Mouse (Mus musculus): ENCODE data around the gene Col26a1. TPM values are rescaled to one million over a fixed set of nuclear protein-coding genes. Genes with fewer than 3 reads are reported as not detected.
A peak's percentile ranks its signal among the peaks of the same experiment; 100 is the strongest.

Gene Col26a1
- polyA plus RNA-seq, 1 experiment: 0.02 TPM

DNA sequence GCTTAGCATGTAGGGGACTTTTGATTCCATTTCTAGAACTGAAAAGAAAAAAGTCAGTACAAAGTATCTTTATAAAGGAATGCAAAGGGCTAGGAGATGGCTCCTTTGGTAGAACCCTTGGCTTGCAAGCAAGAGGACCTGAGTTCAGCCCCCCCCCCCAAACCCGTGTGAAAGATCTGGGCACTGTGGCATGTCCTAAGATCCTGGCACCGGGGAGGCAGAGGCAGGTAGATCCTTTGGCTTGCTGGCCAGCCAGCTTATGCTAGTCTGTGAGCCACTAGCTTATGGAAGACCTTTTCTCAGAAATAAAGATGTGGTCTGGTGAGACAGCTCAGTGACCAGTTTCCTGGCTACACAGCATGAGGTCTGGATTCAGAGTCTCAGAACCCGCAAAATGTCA, 31.2 kb upstream of the Col26a1 start:
- peaks cover 9% of the 10 kb centered on the region for H3K4me1 ChIP-seq (ENCODE audit: control insufficient read depth)
- TF ChIP-seq TAL1 (IDR thresholded peaks at IDR 0.05; ENCODE audit: low read length): no peak
- no peaks in the 10 kb centered on the region for H3K27me3 ChIP-seq (ENCODE audit: control insufficient read depth)
- H3K4me3 ChIP-seq (replicated peaks): no peak overlapping the region
- H3K36me3 ChIP-seq (ENCODE audit: control insufficient read depth): peaks cover 7% of the 10 kb centered on the region; the same call in 1 of the 2 replicates
- peaks cover 3% of the 10 kb centered on the region; the same call in 1 of the 2 replicates for H3K9me3 ChIP-seq (ENCODE audit: control insufficient read depth, low read length)

DNA sequence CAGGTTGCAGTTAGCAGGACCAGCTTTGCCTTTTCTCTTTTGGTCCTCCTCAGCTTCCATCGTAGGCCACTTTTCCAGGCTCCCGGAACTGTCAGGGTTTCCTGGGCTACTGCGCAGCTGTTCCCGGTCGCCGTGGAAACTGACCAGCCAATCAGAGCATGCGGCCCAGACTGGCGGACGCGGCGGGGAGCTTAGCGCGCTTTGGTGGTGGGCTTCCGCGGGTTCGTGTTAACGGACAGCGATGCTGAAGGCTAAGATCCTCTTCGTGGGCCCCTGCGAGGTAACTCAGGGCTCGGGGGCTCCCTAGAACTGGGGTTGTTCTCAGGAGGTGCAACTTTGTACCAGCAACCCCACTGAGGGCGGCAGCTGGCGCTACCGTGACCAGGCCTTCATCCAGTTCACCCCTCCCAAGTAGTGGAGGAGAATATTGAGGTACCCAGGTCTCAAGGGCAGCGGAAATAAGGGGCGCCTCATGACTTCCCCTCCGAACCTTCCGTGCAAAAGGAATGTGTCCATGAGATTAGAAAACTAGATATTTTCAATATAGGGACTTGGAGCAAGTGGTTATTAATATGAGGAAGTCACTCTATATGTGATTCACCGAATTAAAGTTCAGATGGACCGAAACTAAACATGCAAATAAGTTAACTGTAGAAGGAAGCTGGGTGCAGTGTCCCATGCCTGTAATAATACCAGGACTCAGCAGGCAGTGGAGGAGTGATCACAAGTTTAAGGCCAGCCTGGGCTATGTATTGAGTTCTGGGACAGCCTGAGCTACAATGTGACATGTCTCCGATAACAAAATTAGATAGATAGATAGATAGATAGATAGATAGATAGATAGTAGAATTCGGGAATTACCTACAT, 25.2 kb upstream of the Col26a1 start, which contains the start of gene Ift22:
Ift22 (plus strand) TSS at position 160 of the 867 bp plus-strand sequence.
- Histone ChIP-seq H3K36me3 (ENCODE audit: control insufficient read depth) (peaks cover 3% of the 10 kb centered on the region; the same call in 1 of the 2 replicates), H3K4me1 (ENCODE audit: control insufficient read depth) (peaks cover 7% of the 10 kb centered on the region), H3K4me3 (replicated peaks) (peak within 1 kb of the TSS; percentile 60), H3K9me3 (ENCODE audit: control insufficient read depth, low read length) (0 out of 2 replicates have a peak, but pooled peaks cover 2% of the 10 kb centered on the region), H3K27me3 (ENCODE audit: control insufficient read depth) (no peaks in the 10 kb centered on the region)
- TF ChIP-seq GATA1 (IDR thresholded peaks at IDR 0.05; ENCODE audit: low read length): no peak
- no peak for TF ChIP-seq TAL1 (IDR thresholded peaks at IDR 0.05; ENCODE audit: low read length)

DNA sequence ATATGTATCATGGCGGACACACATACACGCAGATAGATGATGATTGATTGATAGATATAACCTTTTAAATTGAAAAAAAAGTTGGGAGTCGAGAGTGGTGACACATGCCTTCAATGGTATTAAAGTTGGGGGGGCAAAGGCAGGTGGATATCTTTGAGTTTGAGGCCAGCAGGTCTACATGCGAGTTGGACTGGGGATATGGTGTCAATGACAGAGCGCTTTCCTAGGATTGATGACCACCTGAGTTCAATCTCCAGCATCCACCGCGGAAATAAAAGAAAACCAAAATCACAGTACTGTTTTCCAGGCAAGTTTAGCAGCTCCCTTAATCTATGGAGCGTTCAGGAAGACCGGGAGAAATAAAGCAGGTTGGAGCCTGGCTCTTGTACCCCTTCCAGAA, 24.6 kb upstream of the Col26a1 start:
- Histone ChIP-seq H3K9me3 (ENCODE audit: control insufficient read depth, low read length) (0 out of 2 replicates have a peak, but pooled peaks cover 2% of the 10 kb centered on the region), H3K27me3 (ENCODE audit: control insufficient read depth) (no peaks in the 10 kb centered on the region), H3K4me3 (replicated peaks) (peak overlapping the region; percentile 60), H3K4me1 (ENCODE audit: control insufficient read depth) (peaks cover 7% of the 10 kb centered on the region), H3K36me3 (ENCODE audit: control insufficient read depth) (no peaks in the 10 kb centered on the region)
- TF ChIP-seq TAL1 (IDR thresholded peaks at IDR 0.05; ENCODE audit: low read length) (no peak), GATA1 (IDR thresholded peaks at IDR 0.05; ENCODE audit: low read length) (no peak)

DNA sequence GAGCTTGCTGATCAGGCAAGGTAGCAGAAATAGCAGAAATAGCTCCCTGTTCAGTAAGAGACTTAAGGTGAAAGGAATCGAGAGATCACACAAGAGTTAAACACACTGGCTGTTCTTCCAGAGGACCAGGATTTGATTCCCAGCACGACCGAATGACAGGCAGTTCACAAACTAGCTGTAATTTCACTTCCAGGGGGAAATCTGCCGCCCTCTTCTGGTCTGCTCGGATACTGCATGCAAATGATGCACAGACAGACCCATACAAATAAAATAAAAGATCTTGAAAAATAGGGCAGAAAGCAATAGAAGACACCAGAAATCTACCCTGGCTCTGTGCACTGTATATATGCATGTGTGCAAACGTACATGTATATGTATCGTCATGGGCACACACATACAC, 22.6 kb upstream of the Col26a1 start:
- TF ChIP-seq GATA1 (IDR thresholded peaks at IDR 0.05; ENCODE audit: low read length): no peak
- no peak for TF ChIP-seq TAL1 (IDR thresholded peaks at IDR 0.05; ENCODE audit: low read length)
- no peaks in the 10 kb centered on the region for H3K36me3 ChIP-seq (ENCODE audit: control insufficient read depth)
- H3K4me1 ChIP-seq (ENCODE audit: control insufficient read depth): peaks cover 7% of the 10 kb centered on the region
- no peak overlapping the region for H3K4me3 ChIP-seq (replicated peaks)
- H3K27me3 ChIP-seq (ENCODE audit: control insufficient read depth): no peaks in the 10 kb centered on the region
- H3K9me3 ChIP-seq (ENCODE audit: control insufficient read depth, low read length): 0 out of 2 replicates have a peak, but pooled peaks cover 2% of the 10 kb centered on the region

DNA sequence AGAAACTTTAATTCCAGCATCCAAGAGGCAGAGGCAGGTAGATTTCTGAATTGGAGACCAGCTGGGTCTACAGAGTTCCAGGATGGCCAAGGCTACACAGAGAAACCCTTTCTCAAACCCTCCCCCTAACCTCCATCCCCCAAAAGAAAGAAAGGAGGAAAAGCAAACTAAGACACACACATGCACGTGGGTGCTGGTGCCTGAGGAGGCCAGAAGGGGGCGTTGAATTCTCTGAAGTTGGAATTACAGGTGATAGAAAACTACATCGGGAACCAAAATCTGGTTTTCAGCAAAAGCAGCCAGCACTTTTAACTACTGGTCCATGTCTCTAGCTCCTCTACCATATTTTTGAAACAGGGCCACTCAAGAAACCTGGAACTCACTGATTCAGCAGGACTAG, 21.6 kb upstream of the Col26a1 start:
- no peak for TF ChIP-seq TAL1 (IDR thresholded peaks at IDR 0.05; ENCODE audit: low read length)
- no peak for TF ChIP-seq GATA1 (IDR thresholded peaks at IDR 0.05; ENCODE audit: low read length)
- Histone ChIP-seq H3K36me3 (ENCODE audit: control insufficient read depth) (no peaks in the 10 kb centered on the region), H3K27me3 (ENCODE audit: control insufficient read depth) (no peaks in the 10 kb centered on the region)

DNA sequence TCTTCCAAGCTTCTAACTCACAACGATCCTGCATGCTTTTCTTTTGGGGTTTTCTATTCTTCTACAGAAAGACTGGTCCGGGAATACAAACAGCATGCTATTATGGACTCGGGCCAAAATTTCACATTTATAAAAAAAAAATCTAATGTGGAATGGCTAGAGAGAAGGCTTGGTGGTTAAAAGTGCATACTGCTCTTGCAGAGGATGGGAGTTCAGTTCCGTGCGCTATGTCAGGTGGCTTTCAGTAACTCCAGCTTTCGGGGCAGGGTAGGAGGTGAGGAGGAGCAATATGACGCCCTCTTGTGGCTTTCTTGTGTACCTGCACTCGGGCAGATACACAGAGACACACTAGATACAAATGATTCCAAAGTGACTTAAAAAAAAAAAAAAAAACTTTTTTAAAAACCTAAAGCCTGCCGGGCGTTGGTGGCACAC, 12.5 kb upstream of the Col26a1 start:
- Histone ChIP-seq H3K4me1 (ENCODE audit: control insufficient read depth) (no peaks in the 10 kb centered on the region), H3K36me3 (ENCODE audit: control insufficient read depth) (no peaks in the 10 kb centered on the region)
- TF ChIP-seq GATA1 (IDR thresholded peaks at IDR 0.05; ENCODE audit: low read length) (no peak), TAL1 (IDR thresholded peaks at IDR 0.05; ENCODE audit: low read length) (no peak)

More for the DNA sequence above, 21.6 kb upstream of the Col26a1 start:
- Histone ChIP-seq H3K4me1 (ENCODE audit: control insufficient read depth) (peaks cover 7% of the 10 kb centered on the region), H3K9me3 (ENCODE audit: control insufficient read depth, low read length) (0 out of 2 replicates have a peak, but pooled peaks cover 2% of the 10 kb centered on the region), H3K4me3 (replicated peaks) (no peak overlapping the region)

DNA sequence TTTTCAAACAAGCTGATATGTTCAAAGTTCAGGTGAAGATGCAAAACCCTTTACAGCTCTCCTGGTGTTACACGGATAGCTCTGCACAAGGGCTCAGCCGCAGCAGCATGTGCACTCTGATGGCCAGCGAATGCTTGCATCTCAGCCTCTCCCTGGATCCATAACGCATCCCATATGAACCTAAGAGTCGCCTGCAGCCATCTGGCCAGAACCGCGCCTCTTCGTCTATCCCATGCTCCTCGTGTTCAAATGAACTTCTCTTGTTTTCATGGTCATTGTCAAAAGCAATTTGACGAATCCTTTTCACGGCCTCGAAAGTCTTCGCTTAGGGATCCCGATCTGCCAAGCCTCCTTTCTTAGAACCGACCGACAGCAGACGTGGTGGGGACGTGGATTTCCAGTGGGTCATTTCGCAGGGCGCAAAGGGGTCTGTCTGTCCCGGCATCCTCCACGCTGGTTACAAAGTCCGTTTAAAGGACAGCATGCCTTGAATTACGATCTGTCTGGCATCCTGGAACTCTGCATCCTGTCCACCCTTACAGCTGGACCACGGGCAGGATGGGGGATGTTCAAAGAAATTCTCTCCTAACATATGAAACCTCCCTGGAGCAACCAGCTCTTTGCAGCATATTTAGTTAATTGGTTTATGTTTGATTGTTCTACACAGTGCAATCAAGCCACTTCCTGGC, 12.0 kb upstream of the Col26a1 start:
- Histone ChIP-seq H3K4me1 (ENCODE audit: control insufficient read depth) (no peaks in the 10 kb centered on the region), H3K27me3 (ENCODE audit: control insufficient read depth) (0 out of 2 replicates have a peak, but pooled peaks cover 4% of the 10 kb centered on the region), H3K4me3 (replicated peaks) (no peak overlapping the region), H3K9me3 (ENCODE audit: control insufficient read depth, low read length) (no peaks in the 10 kb centered on the region), H3K36me3 (ENCODE audit: control insufficient read depth) (no peaks in the 10 kb centered on the region)
- TF ChIP-seq GATA1 (IDR thresholded peaks at IDR 0.05; ENCODE audit: low read length): no peak
- TF ChIP-seq TAL1 (IDR thresholded peaks at IDR 0.05; ENCODE audit: low read length): no peak

More for the DNA sequence above, 12.5 kb upstream of the Col26a1 start:
- no peaks in the 10 kb centered on the region for H3K9me3 ChIP-seq (ENCODE audit: control insufficient read depth, low read length)
- 0 out of 2 replicates have a peak, but pooled peaks cover 4% of the 10 kb centered on the region for H3K27me3 ChIP-seq (ENCODE audit: control insufficient read depth)
- no peak overlapping the region for H3K4me3 ChIP-seq (replicated peaks)

DNA sequence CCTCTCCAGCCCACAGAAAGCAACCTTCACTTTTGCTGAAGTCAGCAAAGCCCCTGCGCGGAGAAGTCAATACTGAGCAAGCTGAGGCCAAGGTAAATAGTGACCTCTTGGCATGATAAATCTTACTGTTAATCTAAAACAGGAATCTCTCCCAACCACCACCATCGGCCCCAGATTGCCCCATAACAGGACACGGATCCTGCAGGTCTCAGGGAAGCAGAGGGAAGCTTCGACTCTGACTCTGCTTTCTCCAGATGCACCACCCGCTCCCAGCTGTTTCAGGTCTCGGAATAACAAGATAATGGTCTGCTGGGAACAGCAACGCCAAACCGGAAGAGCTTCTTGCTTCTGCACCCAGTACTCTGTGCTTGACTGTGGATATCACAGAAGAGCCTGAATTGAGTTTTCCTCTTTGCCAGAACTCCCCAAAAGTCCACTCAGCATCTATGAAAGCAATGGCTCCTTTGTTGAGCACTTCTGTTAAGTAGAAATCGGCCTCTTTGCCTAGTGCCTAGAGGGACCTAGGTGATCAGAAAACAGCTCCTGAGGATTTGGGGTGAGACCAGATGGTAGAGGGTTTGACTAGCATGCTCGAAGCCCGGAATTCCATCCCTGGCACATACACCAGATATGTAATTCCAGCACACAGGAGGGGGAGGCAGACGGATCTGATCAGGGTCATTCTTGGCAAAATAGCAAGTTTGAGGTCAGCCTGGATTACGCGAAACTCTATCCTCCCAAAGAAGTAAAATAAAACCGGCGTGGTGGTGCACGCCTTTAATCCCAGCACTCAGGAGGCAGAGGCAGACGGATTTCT, 5.7 kb upstream of the Col26a1 start:
- peaks cover 9% of the 10 kb centered on the region for H3K27me3 ChIP-seq (ENCODE audit: control insufficient read depth)
- no peak overlapping the region for H3K4me3 ChIP-seq (replicated peaks)
- no peaks in the 10 kb centered on the region for H3K9me3 ChIP-seq (ENCODE audit: control insufficient read depth, low read length)
- no peak for TF ChIP-seq GATA1 (IDR thresholded peaks at IDR 0.05; ENCODE audit: low read length)
- no peak for TF ChIP-seq TAL1 (IDR thresholded peaks at IDR 0.05; ENCODE audit: low read length)
- H3K4me1 ChIP-seq (ENCODE audit: control insufficient read depth): no peaks in the 10 kb centered on the region
- H3K36me3 ChIP-seq (ENCODE audit: control insufficient read depth): no peaks in the 10 kb centered on the region
